Mouse (Mus musculus) small intestine, adult 2 months (tissue): ENCODE results near the gene Slc47a2. TPM values are rescaled to one million over a fixed set of nuclear protein-coding genes. Genes with fewer than 3 reads are reported as not detected.
A peak's percentile ranks its signal among the peaks of the same experiment; 100 is the strongest.

Experiments
- H3K27ac ChIP-seq: fragments of 200-500 bp; 2 replicates; pipeline ENCODE4 v1.5.1; 2012; ENCODE audit warnings: low read depth, low read length, control low read depth, inconsistent platforms; ENCODE audit not compliant: insufficient read depth
- H3K27me3 ChIP-seq: fragments of 200-500 bp; 2 replicates; pipeline ENCODE4 v1.6.1; 2012; ENCODE audit warnings: mild to moderate bottlenecking, moderate library complexity, low read length, inconsistent platforms; ENCODE audit not compliant: control insufficient read depth, insufficient read depth
- H3K36me3 ChIP-seq: fragments of 200-500 bp; 2 replicates; pipeline ENCODE4 v1.6.1; 2012; ENCODE audit warnings: mild to moderate bottlenecking, low read length, control low read depth, inconsistent platforms; ENCODE audit not compliant: control insufficient read depth, insufficient read depth
- H3K4me1 ChIP-seq: fragments of 200-500 bp; 2 replicates; pipeline ENCODE4 v1.6.1; 2012; ENCODE audit warnings: low read length, inconsistent platforms, mixed read lengths; ENCODE audit not compliant: control insufficient read depth, insufficient read depth, insufficient read length
- H3K4me3 ChIP-seq: fragments of 200-500 bp; 2 replicates; pipeline ENCODE4 v1.5.1; 2012; ENCODE audit warnings: low read depth, mild to moderate bottlenecking, control low read depth, inconsistent platforms, low read length, moderate library complexity
- CTCF ChIP-seq: fragments of 200-500 bp; IDR thresholded peaks from 2 replicates; pipeline ENCODE4 v1.5.1; 2012; ENCODE audit warnings: low read depth, mild to moderate bottlenecking, control low read depth, inconsistent platforms, low read length, moderate library complexity, mixed read lengths; ENCODE audit not compliant: insufficient replicate concordance, insufficient read length; ENCODE audit errors: extremely low read depth
- POLR2A ChIP-seq: fragments of 200-500 bp; IDR thresholded peaks from 2 replicates; pipeline ENCODE4 v1.6.1; 2012; ENCODE audit warnings: low read depth, mild to moderate bottlenecking, control low read depth, inconsistent platforms, low read length, moderate library complexity
- WGBS: fragments of 180-500 bp; shearing (Covaris S2); methylation state at CpG from one replicate; pipeline ENCODE4 v1.1.7; 2018; 5-methylcytosine and 5-hydroxymethylcytosine counted together
- polyA plus RNA-seq: library from polyadenylated mRNA; depleted of rRNA; stranded (reverse); fragments of >200 nt; gene quantifications from 2 replicates; pipeline ENCODE4 v1.2.3, GENCODE M21; 2012

Gene Slc47a2
- polyA plus RNA-seq, 1 experiment = not detected

DNA sequence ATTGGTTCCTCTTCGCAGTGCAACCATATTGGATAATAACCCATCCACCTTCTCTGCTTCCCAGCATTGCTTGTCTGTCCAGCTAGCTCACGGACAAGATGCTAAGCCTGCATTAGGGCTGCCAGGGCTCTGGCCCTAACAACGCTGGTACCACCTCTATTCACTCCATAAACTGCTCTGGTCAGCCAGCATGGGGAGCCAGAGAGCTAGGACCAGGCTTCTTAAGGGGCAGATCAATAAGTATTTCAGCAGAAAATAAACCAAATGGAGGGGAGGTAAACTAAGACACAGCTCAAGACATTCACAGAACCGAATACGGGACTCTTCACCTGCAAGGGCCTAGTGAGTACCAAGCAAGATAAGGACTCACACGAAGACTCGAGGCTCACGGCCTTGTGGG, 3.5 kb upstream of the Slc47a2 start:
- TF ChIP-seq CTCF (no peak), POLR2A (no peak)
- Histone ChIP-seq H3K27ac (no peak overlapping the region), H3K27me3 (peaks cover 11% of the 10 kb centered on the region), H3K4me1 (peaks cover 2% of the 10 kb centered on the region), H3K36me3 (no peaks in the 10 kb centered on the region), H3K4me3 (no peak overlapping the region)
- WGBS = 63% methylated on average over 8 of the region's 8 CpGs

- peaks cover 2% of the 10 kb centered on the region for H3K4me1 ChIP-seq
- H3K27ac ChIP-seq = no peak overlapping the region
- TF ChIP-seq POLR2A (no peak), CTCF (no peak)
- 22% methylated on average over 10 of the region's 10 CpGs for WGBS
- peaks cover 11% of the 10 kb centered on the region for H3K27me3 ChIP-seq
- no peak overlapping the region for H3K4me3 ChIP-seq
- H3K36me3 ChIP-seq = no peaks in the 10 kb centered on the region
Observed at GRCm38 (mm10) chr11:61341971-61342370, 689 bp downstream of the Slc47a2 start.

DNA sequence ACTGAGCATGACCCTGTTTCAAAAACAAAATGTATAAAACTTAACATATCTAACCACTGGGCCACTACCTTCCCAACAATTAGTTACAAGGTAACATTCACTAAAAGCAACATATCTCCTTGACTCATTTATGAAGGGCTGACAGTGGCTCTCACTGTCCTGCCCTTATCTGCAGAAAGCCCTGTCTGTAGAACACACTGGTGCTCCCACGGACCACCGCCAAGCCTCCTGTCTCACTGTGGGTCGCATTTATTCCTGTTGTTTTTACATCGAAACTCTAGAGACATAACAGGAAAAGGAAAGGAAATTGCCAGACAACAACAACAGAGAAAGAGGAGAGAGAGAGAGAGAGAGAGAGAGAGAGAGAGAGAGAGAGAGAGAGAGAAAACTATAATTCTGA, 1.4 kb downstream of the Slc47a2 start:
- H3K27me3 ChIP-seq = peaks cover 11% of the 10 kb centered on the region
- H3K27ac ChIP-seq = no peak overlapping the region
- no peaks in the 10 kb centered on the region for H3K36me3 ChIP-seq
- TF ChIP-seq POLR2A (no peak), CTCF (no peak)
- WGBS = 91% methylated on average over 4 of the region's 4 CpGs
- no peak overlapping the region for H3K4me3 ChIP-seq
- peaks cover 2% of the 10 kb centered on the region for H3K4me1 ChIP-seq

DNA sequence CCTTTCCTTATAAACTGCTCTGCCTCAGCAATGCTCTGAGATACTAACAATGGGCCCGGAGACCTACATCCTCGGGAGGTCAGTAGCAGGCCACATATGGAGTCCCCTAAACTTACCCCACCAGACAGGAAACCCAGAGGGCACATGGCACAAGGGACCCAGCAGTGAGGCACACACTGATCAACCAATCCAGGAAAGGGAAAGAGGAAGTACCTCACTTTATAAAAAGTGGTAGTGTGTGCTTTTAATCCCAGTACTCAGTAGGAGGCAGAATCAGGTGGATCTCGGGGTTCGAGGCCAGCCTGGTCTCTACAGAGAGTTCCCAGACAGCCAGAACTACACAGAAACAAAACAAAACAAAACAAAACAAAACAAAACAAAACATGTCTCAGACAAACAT, 2.3 kb downstream of the Slc47a2 start:
- Histone ChIP-seq H3K4me3 (no peak overlapping the region), H3K27me3 (peaks cover 11% of the 10 kb centered on the region), H3K27ac (no peak overlapping the region), H3K36me3 (no peaks in the 10 kb centered on the region), H3K4me1 (peaks cover 2% of the 10 kb centered on the region)
- TF ChIP-seq POLR2A (no peak), CTCF (no peak)
- 80% methylated on average over 4 of the region's 4 CpGs for WGBS

GRCm38 (mm10) chr11:61337586-61337985, 5.1 kb downstream of the Slc47a2 start:
- peaks cover 5% of the 10 kb centered on the region for H3K27me3 ChIP-seq
- H3K4me1 ChIP-seq = peaks cover 1% of the 10 kb centered on the region
- H3K27ac ChIP-seq = no peak overlapping the region
- TF ChIP-seq CTCF (peak; percentile 15; the same call in 1 of the 2 replicates), POLR2A (no peak)
- 53% methylated on average over 10 of the region's 10 CpGs for WGBS
- H3K36me3 ChIP-seq = no peaks in the 10 kb centered on the region
- no peak overlapping the region for H3K4me3 ChIP-seq

DNA sequence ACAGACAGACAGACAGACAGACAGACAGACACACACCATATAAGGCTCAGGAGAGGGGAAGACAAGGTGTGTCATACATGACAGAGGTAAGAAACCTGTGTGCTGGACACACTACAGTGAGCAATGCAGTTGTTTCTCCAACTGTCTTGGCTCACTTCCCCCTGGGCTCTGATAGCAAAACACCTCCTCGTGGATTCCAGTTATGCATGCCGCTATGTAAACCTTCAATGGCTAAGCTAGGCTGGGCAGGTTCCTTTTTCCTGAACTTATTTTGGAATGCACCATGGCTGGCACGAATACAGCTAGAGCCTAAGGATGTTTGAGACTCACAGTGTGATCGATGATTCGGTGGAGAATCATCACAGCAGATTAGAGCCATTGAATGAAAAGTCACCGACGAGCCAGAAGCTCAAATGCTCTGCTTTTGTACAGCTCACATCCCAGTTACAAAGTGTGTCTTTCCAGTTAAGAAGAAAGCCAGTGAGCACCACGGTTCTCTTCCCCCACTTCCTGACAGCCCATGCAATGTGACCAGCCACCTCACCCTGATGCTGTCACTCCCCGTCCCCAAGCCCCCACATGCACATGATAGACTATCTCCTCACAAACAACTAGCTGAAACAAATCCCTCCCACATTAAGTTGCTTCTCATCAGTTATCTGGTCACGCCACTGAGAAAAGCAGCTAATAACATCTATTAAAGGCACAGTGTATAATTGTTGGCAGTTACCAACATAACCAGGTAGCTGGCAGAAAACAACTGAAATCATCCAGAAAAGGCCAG, 21.6 kb downstream of the Slc47a2 start:
- 74% methylated on average over 10 of the region's 10 CpGs for WGBS
- TF ChIP-seq POLR2A = no peak
- TF ChIP-seq CTCF = no peak
- H3K36me3 ChIP-seq = no peaks in the 10 kb centered on the region
- no peak overlapping the region for H3K27ac ChIP-seq
- no peaks in the 10 kb centered on the region for H3K27me3 ChIP-seq
- no peak overlapping the region for H3K4me3 ChIP-seq
- H3K4me1 ChIP-seq = peaks cover 15% of the 10 kb centered on the region; the same call in 1 of the 2 replicates

GRCm38 (mm10) chr11:61319923-61320567, 22.6 kb downstream of the Slc47a2 start:
- TF ChIP-seq CTCF (no peak), POLR2A (no peak)
- Histone ChIP-seq H3K36me3 (no peaks in the 10 kb centered on the region), H3K27ac (peak overlapping the region; percentile 56), H3K4me1 (peaks cover 15% of the 10 kb centered on the region; the same call in 1 of the 2 replicates), H3K27me3 (no peaks in the 10 kb centered on the region), H3K4me3 (no peak overlapping the region)
- WGBS = 51% methylated on average over 3 of the region's 3 CpGs
